Mouse (Mus musculus): ENCODE results near the gene Prdm16. TPM values are rescaled to one million over a fixed set of nuclear protein-coding genes. Genes with fewer than 3 reads are reported as not detected.

The Prdm16 gene
- polyA plus RNA-seq, 1 experiment = not detected

DNA sequence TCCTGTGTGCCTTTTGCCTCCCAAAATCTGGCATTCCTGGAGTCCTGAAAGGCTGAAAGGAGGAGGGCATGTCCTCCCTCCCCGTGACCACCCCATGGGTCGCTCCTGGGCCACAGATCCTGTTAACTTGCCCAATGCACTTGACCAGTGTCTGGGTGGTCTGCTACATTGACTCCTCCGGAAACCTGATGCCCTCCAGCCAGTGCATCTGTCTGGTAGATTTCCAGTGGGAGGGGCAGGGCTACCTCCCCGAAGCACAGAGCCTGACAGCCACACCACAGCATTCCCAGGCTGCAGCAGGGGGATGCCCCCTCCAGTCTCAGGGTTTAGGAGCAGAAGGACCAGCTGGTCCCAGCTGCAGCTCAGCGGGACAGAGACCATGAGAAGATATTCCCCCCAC, 15.8 kb upstream of the Prdm16 start:
- H3ac ChIP-seq (ENCODE audit: control insufficient read depth, insufficient read length) = no peak overlapping the region
- no peak overlapping the region for H3K4me3 ChIP-seq
- no peaks in the 10 kb centered on the region for H3K36me3 ChIP-seq (ENCODE audit: control insufficient read depth, insufficient read depth)
- no peaks in the 10 kb centered on the region for H3K79me2 ChIP-seq (ENCODE audit: control insufficient read depth, insufficient read depth)
- no peak overlapping the region for H3K4me2 ChIP-seq (ENCODE audit: low read depth)
- no peak for TF ChIP-seq POLR2A (IDR thresholded peaks at IDR 0.05; ENCODE audit: insufficient read length, low read depth)
- TF ChIP-seq TCF12 (IDR thresholded peaks at IDR 0.05; ENCODE audit: insufficient read depth, poor library complexity, severe bottlenecking) = no peak
- no peak for TF ChIP-seq TCF3 (IDR thresholded peaks at IDR 0.05; ENCODE audit: insufficient read length, low read depth)
- no peak for TF ChIP-seq E2F4 (IDR thresholded peaks at IDR 0.05; ENCODE audit: insufficient read depth)
- TF ChIP-seq MAX (IDR thresholded peaks at IDR 0.05; ENCODE audit: low read depth) = no peak
- TF ChIP-seq REST (IDR thresholded peaks at IDR 0.05; ENCODE audit: insufficient read depth, insufficient read length) = no peak
- no peak for TF ChIP-seq MYOG (IDR thresholded peaks at IDR 0.05; ENCODE audit: control insufficient read depth in 1 of 3, insufficient read depth in 1 of 3, insufficient read length in 2 of 3, low read depth in 2 of 3)
- TF ChIP-seq SRF (IDR thresholded peaks at IDR 0.05; ENCODE audit: control insufficient read depth, insufficient read length, low read depth) = no peak
- no peak for TF ChIP-seq USF1 (IDR thresholded peaks at IDR 0.05; ENCODE audit: low read depth)
- no peak for TF ChIP-seq CEBPB (IDR thresholded peaks at IDR 0.05; ENCODE audit: insufficient read depth, poor library complexity, severe bottlenecking)
- TF ChIP-seq POLR2AphosphoS2 (IDR thresholded peaks at IDR 0.05; ENCODE audit: insufficient read length, low read depth) = no peak
- TF ChIP-seq MYOD1 (IDR thresholded peaks at IDR 0.05; ENCODE audit: control insufficient read depth in 1 of 3, insufficient read length in 2 of 3, low read depth in 2 of 3) = no peak
- no peaks in the 10 kb centered on the region for H3K27me3 ChIP-seq (ENCODE audit: control insufficient read depth, insufficient read depth, insufficient read length)

DNA sequence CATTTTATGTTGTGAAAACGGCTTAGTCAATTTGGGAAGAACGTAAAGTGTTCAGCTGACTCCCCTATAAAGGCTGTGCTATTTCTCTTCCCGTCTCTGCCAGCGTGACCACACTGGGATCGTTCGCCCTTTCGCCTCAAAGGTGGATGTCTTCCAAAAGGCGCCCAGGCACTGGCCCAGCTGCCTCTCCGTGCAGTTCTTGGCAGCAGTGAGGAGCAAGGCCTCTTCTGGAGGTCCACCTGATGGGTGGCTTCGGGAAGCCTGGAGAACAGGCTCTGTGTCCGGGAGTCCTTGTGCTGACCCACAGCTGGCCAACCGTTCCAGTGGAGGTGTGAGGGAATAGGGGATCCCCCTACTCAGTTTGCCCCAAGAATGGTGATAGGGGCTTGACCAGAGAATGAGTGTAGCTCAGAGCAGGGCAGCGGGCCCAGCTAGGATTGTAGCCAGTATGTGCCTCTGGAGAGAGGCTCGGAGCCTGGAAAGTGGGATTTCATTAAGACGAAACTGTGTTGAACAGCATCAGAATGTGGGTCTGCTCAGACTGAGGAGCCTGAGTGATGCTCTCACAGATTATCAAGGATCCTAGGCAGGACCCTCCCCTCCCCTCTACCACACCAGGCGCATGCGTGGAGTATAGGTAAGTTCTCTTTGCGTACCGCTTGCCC, 12.5 kb upstream of the Prdm16 start:
- TF ChIP-seq TCF3 (IDR thresholded peaks at IDR 0.05; ENCODE audit: insufficient read length, low read depth) = no peak
- no peak for TF ChIP-seq SRF (IDR thresholded peaks at IDR 0.05; ENCODE audit: control insufficient read depth, insufficient read length, low read depth)
- no peak for TF ChIP-seq MAX (IDR thresholded peaks at IDR 0.05; ENCODE audit: low read depth)
- Histone ChIP-seq H3K4me2 (ENCODE audit: low read depth) (no peak overlapping the region), H3K79me2 (ENCODE audit: control insufficient read depth, insufficient read depth) (no peaks in the 10 kb centered on the region), H3ac (ENCODE audit: control insufficient read depth, insufficient read length) (no peak overlapping the region), H3K27me3 (ENCODE audit: control insufficient read depth, insufficient read depth, insufficient read length) (no peaks in the 10 kb centered on the region), H3K36me3 (ENCODE audit: control insufficient read depth, insufficient read depth) (no peaks in the 10 kb centered on the region), H3K4me3 (no peak overlapping the region)

DNA sequence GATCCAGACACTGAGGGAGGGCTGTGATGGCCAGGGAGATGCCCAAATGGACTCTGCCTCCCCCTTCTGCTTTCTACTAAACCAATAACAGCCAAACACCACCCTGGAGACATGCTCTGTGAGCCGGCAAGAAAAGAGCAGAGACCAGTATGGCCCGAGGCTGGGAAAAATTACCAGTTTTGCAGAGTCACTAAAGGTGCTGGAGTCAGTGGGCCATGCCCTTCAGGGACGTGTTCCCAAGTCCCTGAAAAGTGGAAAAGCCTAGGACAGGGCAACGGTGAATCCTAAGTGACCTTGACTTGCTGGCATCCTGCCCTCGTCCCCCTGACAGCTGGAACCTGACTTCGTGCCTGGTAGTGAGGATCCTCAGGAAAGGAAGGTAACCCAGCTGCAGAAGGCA, 5.8 kb upstream of the Prdm16 start:
- TF ChIP-seq SRF (IDR thresholded peaks at IDR 0.05; ENCODE audit: control insufficient read depth, insufficient read length, low read depth) = no peak
- no peak for TF ChIP-seq TCF3 (IDR thresholded peaks at IDR 0.05; ENCODE audit: insufficient read length, low read depth)
- TF ChIP-seq USF1 (IDR thresholded peaks at IDR 0.05; ENCODE audit: low read depth) = no peak
- no peak for TF ChIP-seq MAX (IDR thresholded peaks at IDR 0.05; ENCODE audit: low read depth)
- no peak for TF ChIP-seq POLR2A (IDR thresholded peaks at IDR 0.05; ENCODE audit: insufficient read length, low read depth)
- TF ChIP-seq POLR2AphosphoS2 (IDR thresholded peaks at IDR 0.05; ENCODE audit: insufficient read length, low read depth) = no peak
- no peak for TF ChIP-seq TCF12 (IDR thresholded peaks at IDR 0.05; ENCODE audit: insufficient read depth, poor library complexity, severe bottlenecking)
- TF ChIP-seq REST (IDR thresholded peaks at IDR 0.05; ENCODE audit: insufficient read depth, insufficient read length) = no peak
- TF ChIP-seq MYOG (IDR thresholded peaks at IDR 0.05; ENCODE audit: control insufficient read depth in 1 of 3, insufficient read depth in 1 of 3, insufficient read length in 2 of 3, low read depth in 2 of 3) = no peak
- no peak for TF ChIP-seq CEBPB (IDR thresholded peaks at IDR 0.05; ENCODE audit: insufficient read depth, poor library complexity, severe bottlenecking)
- TF ChIP-seq E2F4 (IDR thresholded peaks at IDR 0.05; ENCODE audit: insufficient read depth) = no peak
- no peak for TF ChIP-seq MYOD1 (IDR thresholded peaks at IDR 0.05; ENCODE audit: control insufficient read depth in 1 of 3, insufficient read length in 2 of 3, low read depth in 2 of 3)
- no peaks in the 10 kb centered on the region for H3K27me3 ChIP-seq (ENCODE audit: control insufficient read depth, insufficient read depth, insufficient read length)
- no peaks in the 10 kb centered on the region for H3K79me2 ChIP-seq (ENCODE audit: control insufficient read depth, insufficient read depth)
- H3K36me3 ChIP-seq (ENCODE audit: control insufficient read depth, insufficient read depth) = no peaks in the 10 kb centered on the region
- no peak overlapping the region for H3ac ChIP-seq (ENCODE audit: control insufficient read depth, insufficient read length)
- no peak overlapping the region for H3K4me2 ChIP-seq (ENCODE audit: low read depth)
- no peak overlapping the region for H3K4me3 ChIP-seq

DNA sequence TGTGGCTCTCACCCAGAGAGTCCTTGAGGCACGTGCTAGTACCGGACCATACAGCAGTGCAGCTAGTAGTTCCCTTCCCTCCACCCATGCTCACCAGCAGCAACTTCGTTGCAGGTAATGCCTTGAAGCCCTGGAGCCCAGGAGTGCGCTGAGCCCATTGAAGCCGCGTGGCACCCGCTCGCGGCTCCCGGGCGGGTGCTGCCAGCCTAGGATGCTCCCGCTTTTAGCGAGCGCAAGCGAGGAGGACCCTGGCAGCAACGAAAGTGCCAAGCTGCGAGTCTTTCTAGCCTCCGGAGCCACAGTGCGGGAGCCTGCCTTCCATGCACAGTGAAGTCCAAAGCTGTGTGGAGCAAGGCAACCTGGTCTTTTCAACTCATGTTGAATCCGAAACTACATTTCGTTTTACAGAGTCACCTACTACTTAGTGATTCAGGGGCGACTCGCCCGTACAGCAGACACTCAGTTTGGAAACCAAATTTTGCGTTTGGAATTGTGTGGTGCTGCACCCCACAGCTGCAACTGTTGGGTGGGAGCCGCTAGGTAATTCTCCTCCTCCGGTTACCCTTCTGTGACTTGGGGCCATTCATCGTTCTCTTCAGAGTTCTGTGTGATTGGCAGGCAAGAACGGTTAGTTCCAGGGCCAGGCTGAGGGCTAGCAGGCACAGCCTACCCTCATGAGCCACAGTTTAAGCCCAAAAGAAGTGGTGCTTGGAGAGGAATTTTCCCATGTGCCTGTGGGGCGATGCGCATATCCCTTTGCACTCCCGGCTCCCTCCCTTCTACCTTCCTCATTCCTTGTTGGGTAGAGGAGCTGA, 4.8 kb upstream of the Prdm16 start:
- H3K79me2 ChIP-seq (ENCODE audit: control insufficient read depth, insufficient read depth) = no peaks in the 10 kb centered on the region
- no peaks in the 10 kb centered on the region for H3K36me3 ChIP-seq (ENCODE audit: control insufficient read depth, insufficient read depth)
- no peak for TF ChIP-seq MYOD1 (IDR thresholded peaks at IDR 0.05; ENCODE audit: control insufficient read depth in 1 of 3, insufficient read length in 2 of 3, low read depth in 2 of 3)
- no peak for TF ChIP-seq MAX (IDR thresholded peaks at IDR 0.05; ENCODE audit: low read depth)
- TF ChIP-seq POLR2AphosphoS2 (IDR thresholded peaks at IDR 0.05; ENCODE audit: insufficient read length, low read depth) = no peak
- no peak for TF ChIP-seq MYOG (IDR thresholded peaks at IDR 0.05; ENCODE audit: control insufficient read depth in 1 of 3, insufficient read depth in 1 of 3, insufficient read length in 2 of 3, low read depth in 2 of 3)
- TF ChIP-seq REST (IDR thresholded peaks at IDR 0.05; ENCODE audit: insufficient read depth, insufficient read length) = no peak
- no peak for TF ChIP-seq SRF (IDR thresholded peaks at IDR 0.05; ENCODE audit: control insufficient read depth, insufficient read length, low read depth)
- no peak for TF ChIP-seq TCF3 (IDR thresholded peaks at IDR 0.05; ENCODE audit: insufficient read length, low read depth)
- no peak for TF ChIP-seq TCF12 (IDR thresholded peaks at IDR 0.05; ENCODE audit: insufficient read depth, poor library complexity, severe bottlenecking)
- TF ChIP-seq CEBPB (IDR thresholded peaks at IDR 0.05; ENCODE audit: insufficient read depth, poor library complexity, severe bottlenecking) = no peak
- no peak for TF ChIP-seq POLR2A (IDR thresholded peaks at IDR 0.05; ENCODE audit: insufficient read length, low read depth)
- no peak for TF ChIP-seq E2F4 (IDR thresholded peaks at IDR 0.05; ENCODE audit: insufficient read depth)
- H3K4me2 ChIP-seq (ENCODE audit: low read depth) = no peak overlapping the region
- no peaks in the 10 kb centered on the region for H3K27me3 ChIP-seq (ENCODE audit: control insufficient read depth, insufficient read depth, insufficient read length)
- H3ac ChIP-seq (ENCODE audit: control insufficient read depth, insufficient read length) = no peak overlapping the region
- no peak overlapping the region for H3K4me3 ChIP-seq

Data from myocyte (in vitro differentiated cells).